Mouse (Mus musculus) frontal cortex, postnatal 36 days (tissue): ENCODE measurements at regions not wholly inside any gene's neighbourhood (a gene's known extent, or its start where the extent isn't known, plus 50 kb on each side); places are given as distances from the start of the nearest gene placed in this dataset.
"Not testable (repeated sequence)": the region's sequence is repeated elsewhere in the genome, so short reads cannot be mapped to it uniquely, and the experiment has no call there.

Experiments used
- DNase-seq, 2 experiments: peaks; one replicate each; pipeline ENCODE4 v3.0.0; 2022; ENCODE audit warnings: low spot score in 2 of 2

- peak; percentile 6 to 40 for DNase-seq
Measured at GRCm38 (mm10) chr10:112521388-112521787, 250.5 kb downstream of the Kcnc2 start.

- no peak for DNase-seq
Measured at GRCm38 (mm10) chr10:112543051-112543450, 272.1 kb downstream of the Kcnc2 start.

GRCm38 (mm10) chr10:112571772-112572551 is 301.0 kb downstream of the Kcnc2 start:
- DNase-seq, result peak in 1 of 2 experiments; percentile 7

GRCm38 (mm10) chr10:112572556-112572955 is 301.6 kb downstream of the Kcnc2 start:
- DNase-seq, result peak in 1 of 2 experiments; percentile 10

- peak in 1 of 2 experiments; percentile 7 for DNase-seq
Measured at GRCm38 (mm10) chr10:112584939-112585338, 314.0 kb downstream of the Kcnc2 start.

GRCm38 (mm10) chr10:112594327-112594726 is 323.4 kb downstream of the Kcnc2 start:
- no peak for DNase-seq

GRCm38 (mm10) chr10:112605592-112605991 is 323.2 kb downstream of the Atxn7l3b start:
- no peak for DNase-seq

- DNase-seq, result no peak
Measured at GRCm38 (mm10) chr10:112607642-112608041, 321.2 kb downstream of the Atxn7l3b start.

GRCm38 (mm10) chr10:112611711-112612110 is 317.1 kb downstream of the Atxn7l3b start:
- DNase-seq, result no peak

GRCm38 (mm10) chr10:112613751-112614150 is 315.1 kb downstream of the Atxn7l3b start:
- DNase-seq, result no peak

- DNase-seq, result no peak
Measured at GRCm38 (mm10) chr10:112614226-112614625, 314.6 kb downstream of the Atxn7l3b start.

GRCm38 (mm10) chr10:112619740-112620139 is 309.1 kb downstream of the Atxn7l3b start:
- DNase-seq, result peak in 1 of 2 experiments; percentile 9

- no peak for DNase-seq
Measured at GRCm38 (mm10) chr10:112629752-112630151, 299.0 kb downstream of the Atxn7l3b start.

GRCm38 (mm10) chr10:112635199-112635598 is 293.6 kb downstream of the Atxn7l3b start:
- DNase-seq, result no peak

GRCm38 (mm10) chr10:112636574-112636973 is 292.2 kb downstream of the Atxn7l3b start:
- DNase-seq, result peak in 1 of 2 experiments; percentile 5

- not testable (repeated sequence) for DNase-seq
Measured at GRCm38 (mm10) chr10:112640551-112640950, 288.2 kb downstream of the Atxn7l3b start.

- no peak for DNase-seq
Measured at GRCm38 (mm10) chr10:112648986-112649385, 279.8 kb downstream of the Atxn7l3b start.
